In the genomic region with DNA sequence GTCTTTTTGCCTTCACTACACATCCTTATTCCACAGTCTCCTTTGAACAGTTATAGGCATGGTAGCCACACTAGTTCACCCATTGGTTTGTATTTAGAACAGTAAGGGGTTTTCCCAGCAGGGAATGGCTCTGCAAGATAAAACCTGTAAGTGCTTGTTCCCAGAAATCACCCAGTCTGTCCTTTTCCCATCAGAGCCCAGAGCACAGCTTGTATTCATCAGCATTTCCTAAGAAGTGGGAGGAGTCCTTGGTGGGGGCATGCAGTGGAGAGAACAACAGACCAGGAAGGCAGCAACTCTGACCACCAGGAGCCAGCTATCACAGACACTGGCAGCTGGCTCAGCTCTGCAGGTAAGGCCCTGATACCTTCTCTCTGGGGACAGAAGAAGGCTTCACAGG, we compare ENCODE assay signal across 19 mouse cellular contexts. TPM values are rescaled to one million over a fixed set of nuclear protein-coding genes. Genes with fewer than 3 reads are reported as not detected.
A peak's percentile ranks its signal among the peaks of the same experiment; 100 is the strongest.
DNase-seq lines count a peak whose midpoint lies in the region; ATAC-seq and TF ChIP-seq lines count a peak whose summit lies in the region.
"Had no signal": no experiment of that assay in that cellular context is flagged by ENCODE, and none has a peak within 500 bp of the region (broad histone marks: within the 10 kb centered on the region; RNA-seq: fewer than 3 reads in every experiment).

A gene (plus strand): TSS at position 260 of the 400 bp plus-strand sequence.

- no peaks in the 10 kb centered on the region for H3K27me3 ChIP-seq in heart, embryonic 10.5 days (ENCODE audit: insufficient read depth, poor library complexity, severe bottlenecking)
- no peaks in the 10 kb centered on the region for H3K27me3 ChIP-seq in megakaryocyte, embryonic 14.5 days (replicated peaks)
- H3K27me3 ChIP-seq: embryonic facial prominence, embryonic 15.5 days had no signal

- no peak within 1 kb of the TSS for H3K4me3 ChIP-seq in heart, embryonic 10.5 days
- H3K4me3 ChIP-seq in megakaryocyte, embryonic 14.5 days (replicated peaks), result peak within 1 kb of the TSS; percentile 89
- H3K4me3 ChIP-seq in left cerebral cortex, adult 2 months, result no peak within 1 kb of the TSS
- H3K4me3 ChIP-seq: embryonic facial prominence, embryonic 15.5 days had no signal

- peak; percentile 64 for DNase-seq in heart, embryonic 10.5 days (ENCODE audit: low spot score)
- DNase-seq in heart, postnatal 36 days, result no peak
- DNase-seq in NIH3T3 (ENCODE audit: low read depth), result peak; percentile 35
- DNase-seq in lung, postnatal 14 days, result peak; percentile 13
- DNase-seq in left cerebral cortex, adult 8-10 months (ENCODE audit: low spot score in 2 of 2), result no peak
- DNase-seq in left cerebral cortex, adult 2 months (ENCODE audit: extremely low spot score in 1 of 2, low spot score in 2 of 2), result no peak
- DNase-seq: cerebellum, adult 11 months; kidney, adult 9 months; right cerebral cortex, postnatal 14 days had no signal

- no peak for TF ChIP-seq CTCF in left cerebral cortex, adult 2 months (IDR thresholded peaks at IDR 0.05)

- peaks cover 10% of the 10 kb centered on the region for H3K4me1 ChIP-seq in heart, embryonic 10.5 days
- peaks cover 94% of the 10 kb centered on the region for H3K4me1 ChIP-seq in megakaryocyte, embryonic 14.5 days
- H3K4me1 ChIP-seq: embryonic facial prominence, embryonic 15.5 days had no signal

- no peaks in the 10 kb centered on the region for H3K36me3 ChIP-seq in heart, embryonic 10.5 days
- H3K36me3 ChIP-seq in megakaryocyte, embryonic 14.5 days (replicated peaks; ENCODE audit: low read length), result peaks cover 26% of the 10 kb centered on the region
- H3K36me3 ChIP-seq: embryonic facial prominence, embryonic 15.5 days had no signal

- intact Hi-C loops in heart, postnatal 36 days (cut with DNase I), result no loop called here
- intact Hi-C loops in left cerebral cortex, adult 2 months (cut with DNase I), result no loop called here

- H3K27ac ChIP-seq in heart, embryonic 10.5 days, result no peak within 1 kb of the TSS
- no peak within 1 kb of the TSS for H3K27ac ChIP-seq in left cerebral cortex, adult 2 months
- H3K27ac ChIP-seq: embryonic facial prominence, embryonic 15.5 days had no signal

- ATAC-seq in megakaryocyte, adult 5-6 weeks (ENCODE audit: poor library complexity, severe bottlenecking), result no peak
- ATAC-seq: forebrain, embryonic 14.5 days had no signal

- H3K9me3 ChIP-seq in heart, embryonic 10.5 days, result no peaks in the 10 kb centered on the region
- no peaks in the 10 kb centered on the region for H3K9me3 ChIP-seq in megakaryocyte, embryonic 14.5 days
- H3K9me3 ChIP-seq: embryonic facial prominence, embryonic 15.5 days had no signal

RNA-seq across cellular contexts. Expression of the gene that starts here (rescaled TPM):
- polyA plus RNA-seq in heart, embryonic 10.5 days (2016; fragmentation: Nextera tagmentation; extraction: Ambion mirVana), result 0.06 TPM in 1 of 2 replicates, not detected in the other
- under 1 TPM in 1 of 2 experiments, not detected in 1; 0.49 TPM for total RNA-seq in heart, postnatal 36 days (2021)
- 1.0 and 2.1 TPM in 2 replicates for polyA plus RNA-seq in megakaryocyte, embryonic 14.5 days (2012; ENCODE audit: insufficient read depth, low replicate concordance)
- total RNA-seq in megakaryocyte, adult 5-6 weeks (2015), result not detected in 2 replicates
- not detected in 2 replicates for total RNA-seq in megakaryocyte, adult 5-6 weeks (2017)
- total RNA-seq in left cerebral cortex, adult 8-10 months (2022), result under 1 TPM in 2 of 4 experiments, not detected in 2; 0.35 to 0.53 TPM
- total RNA-seq in left cerebral cortex, adult 2 months (2021), result under 1 TPM in 1 of 2 experiments, not detected in 1; 0.19 TPM
- total RNA-seq: adrenal gland, adult 18-20 months; gastrocnemius, adult 18-20 months; granulocyte monocyte progenitor cell, adult 5-6 weeks; left cerebral cortex, postnatal 14 days had no signal
- polyA plus RNA-seq: C2C12; forebrain, embryonic 14.5 days; midbrain, postnatal 0 days had no signal

Comparison
In these comparisons a context has a peak if more than half of its experiments do, and no peak if none do; other contexts are left out.
1. Peak in DNase-seq in heart, embryonic 10.5 days; RNA of the gene not detected or under 1 TPM.
2. DNase-seq: peak in NIH3T3 (single experiment) and lung, postnatal 14 days (single experiment); none in heart, postnatal 36 days (0 of 2), left cerebral cortex, adult 8-10 months (0 of 2) and left cerebral cortex, adult 2 months (0 of 2).